Mouse (Mus musculus): ENCODE measurements around the gene Rhbdl2. TPM values are rescaled to one million over a fixed set of nuclear protein-coding genes. Genes with fewer than 3 reads are reported as not detected.

Rhbdl2 gene
- total RNA-seq, 2 experiments from 2014 or later, result 1.5 TPM; not detected in 1

GRCm38 (mm10) chr4:123814030-123814501 is 26.4 kb downstream of the Rhbdl2 start:
- DNase-seq, result no peak

- no peak for DNase-seq
Observed at GRCm38 (mm10) chr4:123819093-123819610, 31.5 kb downstream of the Rhbdl2 start.

GRCm38 (mm10) chr4:123842126-123842525 is 54.5 kb downstream of the Rhbdl2 start:
- no peak for DNase-seq

GRCm38 (mm10) chr4:123856888-123857287 is 69.2 kb downstream of the Rhbdl2 start:
- no peak for DNase-seq

- no peak for DNase-seq
Observed at GRCm38 (mm10) chr4:123858090-123858489, 70.4 kb downstream of the Rhbdl2 start.

- DNase-seq, result no peak
Observed at GRCm38 (mm10) chr4:123859379-123859778, 71.7 kb downstream of the Rhbdl2 start, which contains the start of gene 4933427I04Rik. TSS of gene 4933427I04Rik (plus strand) at chr4:123859679.

- DNase-seq, result no peak
Observed at GRCm38 (mm10) chr4:123859803-123860202, 72.1 kb downstream of the Rhbdl2 start.

- DNase-seq, result no peak
Observed at GRCm38 (mm10) chr4:123860621-123861020, 72.9 kb downstream of the Rhbdl2 start.

Other genes with a start within 250 kb of the Rhbdl2 start
- 100 to 1,000 TPM; 108 to 144 TPM for gene Macf1, start 103.5 kb upstream of the Rhbdl2 start, total RNA-seq (2021)
- 100 to 1,000 TPM; 227 to 266 TPM for gene Ndufs5, start 69.7 kb upstream of the Rhbdl2 start, total RNA-seq (2021)
- 10 to 100 TPM; 20.9 to 23.0 TPM for gene Akirin1, start 37.5 kb upstream of the Rhbdl2 start, total RNA-seq (2021)
- gene 4933427I04Rik, start 71.8 kb downstream of the Rhbdl2 start, total RNA-seq (2021), result not detected
- 10 to 100 TPM; 17.8 to 22.4 TPM for gene Mycbp, start 117.0 kb downstream of the Rhbdl2 start, total RNA-seq (2021)
- 10 to 100 TPM; 28.8 to 34.0 TPM for gene Rragc, start 129.6 kb downstream of the Rhbdl2 start, total RNA-seq (2021)
- gene 4930535I16Rik, start 130.1 kb downstream of the Rhbdl2 start, total RNA-seq (2021), result not detected

Data from gastrocnemius, postnatal 10 days (tissue).